Mouse (Mus musculus) embryonic facial prominence, embryonic 11.5 days (tissue): ENCODE measurements at regions not wholly inside any gene's neighbourhood (a gene's known extent, or its start where the extent isn't known, plus 50 kb on each side); places are given as distances from the start of the nearest gene placed in this dataset.

Source experiments
- ATAC-seq: fragments of 200-750 bp; cut with Nextera tagmentation; replicated peaks from 2 replicates; pipeline ENCODE4 v1.8.0; 2017; ENCODE audit warnings: low read depth; ENCODE audit not compliant: insufficient number of reproducible peaks, low FRiP score, low TSS enrichment
- DNase-seq: peaks from one replicate; pipeline ENCODE4 v3.0.0-alpha.2; 2015; ENCODE audit warnings: low spot score
- H3K27ac ChIP-seq: fragments of 300-500 bp; sonication (generic); replicated peaks from 2 replicates; pipeline ENCODE4 v1.5.1; 2014; ENCODE audit warnings: mild to moderate bottlenecking, low read depth, low read length, control low read depth
- H3K27me3 ChIP-seq: fragments of 300-500 bp; sonication (generic); 2 replicates; pipeline ENCODE4 v1.6.1; 2014; ENCODE audit warnings: mild to moderate bottlenecking, low read length, moderate library complexity, mixed read lengths; ENCODE audit not compliant: control insufficient read depth, insufficient read depth
- H3K36me3 ChIP-seq: fragments of 300-500 bp; sonication (generic); replicated peaks from 2 replicates; pipeline ENCODE4 v1.6.1; 2014; ENCODE audit warnings: low read depth, mild to moderate bottlenecking, low read length, moderate library complexity, mixed read lengths; ENCODE audit not compliant: control insufficient read depth, insufficient read depth
- H3K4me1 ChIP-seq: fragments of 300-500 bp; sonication (generic); 2 replicates; pipeline ENCODE4 v1.6.1; 2014; ENCODE audit warnings: low read length, mixed read lengths; ENCODE audit not compliant: control insufficient read depth, insufficient read depth
- H3K4me2 ChIP-seq: fragments of 300-500 bp; sonication (generic); 2 replicates; pipeline ENCODE4 v1.6.1; 2014; ENCODE audit warnings: low read depth, mild to moderate bottlenecking, control low read depth, low read length, moderate library complexity
- H3K4me3 ChIP-seq: fragments of 300-500 bp; sonication (generic); 2 replicates; pipeline ENCODE4 v1.5.1; 2014; ENCODE audit warnings: low read depth, low read length, control low read depth
- H3K9ac ChIP-seq: fragments of 300-500 bp; sonication (generic); replicated peaks from 2 replicates; pipeline ENCODE4 v1.6.1; 2014; ENCODE audit warnings: mild to moderate bottlenecking, control low read depth, low read length
- H3K9me3 ChIP-seq: fragments of 300-500 bp; sonication (generic); replicated peaks from 2 replicates; pipeline ENCODE4 v1.6.1; 2016; ENCODE audit warnings: mild to moderate bottlenecking, low read length, inconsistent platforms, mixed read lengths; ENCODE audit not compliant: control insufficient read depth
- WGBS: fragments of 180-500 bp; shearing (Covaris S2); extraction: QIAGEN DNeasy Blood & Tissue Kit; methylation state at CpG from one replicate; pipeline ENCODE4 v1.1.7; 2014; 5-methylcytosine and 5-hydroxymethylcytosine counted together

DNA sequence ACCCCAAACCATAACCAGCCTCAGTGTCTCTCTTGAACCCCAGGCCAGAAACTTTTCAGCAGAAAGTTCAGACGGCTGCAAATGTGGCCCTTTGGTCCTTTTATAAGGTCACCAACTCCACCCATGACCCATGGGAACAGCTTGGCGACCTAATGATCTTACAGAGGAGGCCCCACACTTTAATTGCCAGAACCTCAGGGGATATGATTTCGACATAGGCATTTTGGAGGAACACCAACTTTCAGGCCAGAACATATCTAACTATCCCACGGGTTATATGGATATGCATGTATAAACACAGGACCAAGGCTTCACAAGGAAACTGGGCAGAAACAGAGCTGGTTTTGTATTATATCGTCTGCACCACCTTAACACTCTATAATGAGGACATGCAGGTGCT lies 833.5 kb upstream of the Car8 start:
- no peak overlapping the region for H3K4me3 ChIP-seq
- no peak overlapping the region for H3K4me2 ChIP-seq
- H3K9ac ChIP-seq: no peak overlapping the region
- WGBS: 66% methylated on average over 5 of the region's 5 CpGs
- H3K27ac ChIP-seq: no peak overlapping the region
- ATAC-seq (no peak), DNase-seq (no peak)
- no peaks in the 10 kb centered on the region for H3K27me3 ChIP-seq
- H3K9me3 ChIP-seq: no peaks in the 10 kb centered on the region
- H3K36me3 ChIP-seq: no peaks in the 10 kb centered on the region
- no peaks in the 10 kb centered on the region for H3K4me1 ChIP-seq

DNA sequence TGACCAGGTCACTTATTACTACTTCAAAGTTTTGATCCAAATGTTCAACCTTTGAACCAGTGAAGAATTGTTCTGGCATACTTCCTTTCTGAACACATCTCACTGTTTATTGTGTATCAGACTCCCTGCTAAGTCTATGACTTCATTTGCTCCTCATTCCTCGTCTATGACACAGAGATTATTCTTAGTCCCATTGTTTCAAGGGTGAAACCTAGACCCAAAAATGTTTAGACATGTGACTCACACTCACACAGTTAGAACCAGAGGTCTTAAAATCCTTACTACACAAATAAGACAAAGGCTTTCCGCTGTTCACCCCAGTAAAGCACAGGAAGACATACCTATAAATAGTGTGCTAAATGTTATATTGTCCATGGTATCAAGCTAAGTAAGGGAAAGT lies 829.0 kb upstream of the Car8 start:
- Histone ChIP-seq H3K4me1 (no peaks in the 10 kb centered on the region), H3K9me3 (no peaks in the 10 kb centered on the region), H3K4me2 (no peak overlapping the region), H3K27ac (no peak overlapping the region), H3K36me3 (no peaks in the 10 kb centered on the region), H3K9ac (no peak overlapping the region), H3K4me3 (no peak overlapping the region), H3K27me3 (no peaks in the 10 kb centered on the region)
- DNase-seq (no peak), ATAC-seq (no peak)
- 74% methylated on average over 2 of the region's 2 CpGs for WGBS

DNA sequence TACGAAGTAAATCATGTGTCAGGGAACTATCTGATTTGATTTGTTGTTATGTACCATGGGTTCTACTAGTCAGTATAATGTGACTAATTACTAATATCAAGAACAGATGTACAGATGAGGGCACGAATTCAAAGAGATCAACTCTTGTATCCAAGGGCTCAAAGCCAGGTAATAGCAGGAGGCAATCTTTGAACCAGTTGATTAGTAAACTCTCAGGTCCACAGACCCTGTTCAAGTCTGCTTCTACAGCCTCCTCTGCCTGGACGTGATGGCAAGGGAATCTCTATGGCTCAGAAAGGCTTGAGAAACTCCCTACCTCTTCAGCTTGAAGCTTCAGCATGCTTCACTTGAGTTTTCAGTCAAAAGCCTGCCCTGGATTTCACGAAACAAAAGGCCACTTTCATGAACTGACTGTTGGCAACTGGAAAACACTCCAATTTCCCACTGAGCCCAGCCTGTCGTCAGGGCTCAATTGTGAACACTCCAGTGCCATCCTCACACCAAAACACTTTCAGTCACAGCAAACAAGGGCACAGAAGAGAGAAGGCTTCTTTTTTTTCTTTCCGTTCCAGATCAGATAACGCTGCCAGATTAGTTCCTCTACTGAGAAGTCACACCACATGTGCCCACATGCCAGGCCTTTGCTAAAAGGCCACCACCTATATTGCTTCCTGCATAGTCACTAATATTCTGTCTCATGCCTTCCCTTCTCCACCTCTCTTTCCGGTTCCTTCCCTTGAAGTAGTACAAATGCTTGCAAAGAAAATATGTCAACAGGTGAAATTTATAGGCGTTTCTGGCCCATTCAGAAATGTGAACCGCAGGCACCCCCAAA lies 827.4 kb upstream of the Car8 start:
- no peaks in the 10 kb centered on the region for H3K27me3 ChIP-seq
- H3K4me3 ChIP-seq: no peak overlapping the region
- no peak overlapping the region for H3K27ac ChIP-seq
- H3K9ac ChIP-seq: no peak overlapping the region
- no peaks in the 10 kb centered on the region for H3K4me1 ChIP-seq
- no peak overlapping the region for H3K4me2 ChIP-seq
- ATAC-seq (no peak), DNase-seq (no peak)
- no peaks in the 10 kb centered on the region for H3K9me3 ChIP-seq
- WGBS: 57% methylated on average over 10 of the region's 10 CpGs
- H3K36me3 ChIP-seq: no peaks in the 10 kb centered on the region

DNA sequence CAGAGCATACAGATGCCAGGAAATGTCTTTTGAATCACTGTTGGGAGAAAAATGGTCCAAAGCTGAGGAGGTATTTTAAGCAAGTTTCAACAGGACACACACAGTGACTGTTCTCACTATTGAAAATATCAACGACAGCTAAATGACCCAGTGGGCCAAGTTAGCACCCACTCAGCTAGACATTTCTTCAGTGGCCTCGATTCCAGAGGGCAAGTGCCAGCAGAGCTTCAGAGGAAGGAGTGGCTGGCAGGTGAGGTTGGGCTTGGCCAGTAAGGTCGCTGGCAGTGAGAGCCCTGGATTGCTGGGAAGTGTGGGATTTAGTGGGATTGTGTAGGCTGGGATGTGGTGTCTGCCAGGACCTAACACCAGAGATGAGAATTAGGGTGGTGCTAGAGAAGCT lies 823.1 kb upstream of the Car8 start:
- whole genome bisulfite sequencing: 74% methylated on average over 3 of the region's 3 CpGs
- DNase-seq (no peak), ATAC-seq (no peak)
- H3K4me2 ChIP-seq: no peak overlapping the region
- H3K36me3 ChIP-seq: no peaks in the 10 kb centered on the region
- H3K9me3 ChIP-seq: no peaks in the 10 kb centered on the region
- peaks cover 3% of the 10 kb centered on the region; the same call in 1 of the 2 replicates for H3K4me1 ChIP-seq
- H3K27me3 ChIP-seq: no peaks in the 10 kb centered on the region
- H3K27ac ChIP-seq: no peak overlapping the region
- H3K4me3 ChIP-seq: no peak overlapping the region
- H3K9ac ChIP-seq: no peak overlapping the region

DNA sequence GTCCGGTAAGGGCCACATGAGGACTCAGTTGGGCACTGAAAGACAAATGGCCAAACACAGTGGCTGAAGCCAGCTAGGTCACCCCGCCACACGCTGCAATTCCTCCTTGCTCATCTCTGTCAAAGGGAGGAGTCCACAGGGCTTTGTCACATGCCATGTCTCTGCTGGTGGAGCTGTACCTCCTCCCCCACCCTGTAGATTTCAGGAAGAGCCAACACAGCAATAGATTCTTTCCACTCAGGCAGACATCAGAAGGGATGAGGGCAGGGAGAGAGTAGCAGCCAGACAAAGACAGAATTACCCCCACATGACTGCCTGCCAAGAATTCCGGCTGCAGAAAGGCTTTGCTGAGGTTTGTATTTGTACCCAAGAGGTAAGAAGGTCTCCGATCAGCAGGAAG lies 821.4 kb upstream of the Car8 start:
- no peak overlapping the region for H3K9ac ChIP-seq
- DNase-seq (no peak), ATAC-seq (peak; percentile 82)
- WGBS: 64% methylated on average over 5 of the region's 5 CpGs
- H3K4me2 ChIP-seq: no peak overlapping the region
- no peaks in the 10 kb centered on the region for H3K27me3 ChIP-seq
- peaks cover 3% of the 10 kb centered on the region; the same call in 1 of the 2 replicates for H3K4me1 ChIP-seq
- H3K4me3 ChIP-seq: no peak overlapping the region
- H3K36me3 ChIP-seq: no peaks in the 10 kb centered on the region
- no peak overlapping the region for H3K27ac ChIP-seq
- H3K9me3 ChIP-seq: no peaks in the 10 kb centered on the region

DNA sequence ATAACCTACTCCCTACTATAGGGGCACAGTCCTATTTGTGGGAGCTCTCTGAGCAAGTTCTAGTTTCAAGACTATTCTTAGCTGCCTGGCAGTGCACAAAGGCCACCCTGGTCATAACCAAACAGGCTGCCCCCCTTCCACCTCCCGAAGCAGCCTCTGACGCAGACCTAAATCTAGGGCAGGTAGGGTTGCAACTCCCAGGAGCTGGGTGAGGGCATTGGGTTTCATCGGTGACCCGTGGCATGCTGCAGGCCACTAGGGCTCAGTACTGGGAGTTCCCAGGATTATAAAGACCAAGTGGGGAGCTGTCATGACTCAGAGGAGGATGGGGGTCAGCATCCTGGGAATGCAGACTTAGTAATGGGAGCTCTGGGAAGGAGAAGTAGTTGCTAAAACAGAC lies 818.8 kb upstream of the Car8 start:
- H3K4me3 ChIP-seq: no peak overlapping the region
- 52% methylated on average over 4 of the region's 4 CpGs for WGBS
- DNase-seq: no peak

DNA sequence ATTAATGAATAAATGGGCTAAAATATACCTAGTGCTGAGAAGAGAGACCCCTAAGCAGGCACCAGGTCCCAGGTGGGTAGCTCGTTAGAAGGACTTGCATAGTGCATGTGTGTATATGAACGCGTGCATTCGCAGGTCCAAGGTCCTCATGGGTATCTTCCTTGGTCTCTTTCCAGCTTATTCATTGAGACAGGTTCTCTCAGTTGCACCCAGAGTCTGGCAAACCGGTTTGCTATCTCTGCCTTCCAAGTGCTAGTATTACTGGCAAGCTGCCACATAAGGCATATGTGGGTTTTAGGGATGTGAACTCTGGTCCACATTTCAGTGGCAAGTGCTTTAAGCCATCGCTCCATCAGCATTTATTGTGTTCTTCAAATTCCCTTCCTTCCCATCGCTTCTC lies 818.3 kb upstream of the Car8 start:
- Histone ChIP-seq H3K4me2 (no peak overlapping the region), H3K4me1 (peaks cover 3% of the 10 kb centered on the region; the same call in 1 of the 2 replicates), H3K36me3 (no peaks in the 10 kb centered on the region), H3K27ac (no peak overlapping the region), H3K9me3 (no peaks in the 10 kb centered on the region), H3K4me3 (no peak overlapping the region), H3K27me3 (no peaks in the 10 kb centered on the region), H3K9ac (no peak overlapping the region)
- ATAC-seq: no peak
- DNase-seq: no peak
- WGBS: 92% methylated on average over 7 of the region's 7 CpGs

More for the DNA sequence above, 818.8 kb upstream of the Car8 start:
- no peaks in the 10 kb centered on the region for H3K36me3 ChIP-seq
- H3K9me3 ChIP-seq: no peaks in the 10 kb centered on the region
- no peak for ATAC-seq
- no peaks in the 10 kb centered on the region for H3K27me3 ChIP-seq
- H3K4me1 ChIP-seq: peaks cover 3% of the 10 kb centered on the region; the same call in 1 of the 2 replicates
- H3K4me2 ChIP-seq: no peak overlapping the region
- no peak overlapping the region for H3K27ac ChIP-seq
- H3K9ac ChIP-seq: no peak overlapping the region

DNA sequence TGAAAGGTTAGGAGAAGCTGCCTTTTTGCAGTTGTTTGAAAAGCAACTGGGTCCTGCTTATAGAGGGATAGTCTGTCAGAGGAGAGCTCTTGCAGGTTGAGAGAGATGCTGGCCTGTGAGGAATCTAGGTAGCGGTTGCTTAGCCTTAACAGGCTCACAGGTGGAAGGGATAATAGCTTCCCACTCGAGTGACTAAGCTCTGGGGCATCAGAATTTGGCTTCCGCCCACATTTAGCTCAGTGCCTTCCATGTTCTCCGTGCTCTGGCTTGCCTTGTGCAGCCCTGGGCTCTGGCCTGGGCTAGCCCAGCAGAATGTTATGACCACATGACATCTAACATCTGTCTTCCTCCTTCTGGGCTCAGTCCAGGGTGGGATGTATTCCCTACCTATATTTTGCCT lies 817.0 kb upstream of the Car8 start:
- H3K4me3 ChIP-seq: no peak overlapping the region
- H3K9ac ChIP-seq: no peak overlapping the region
- no peak overlapping the region for H3K27ac ChIP-seq
- no peaks in the 10 kb centered on the region for H3K9me3 ChIP-seq
- no peaks in the 10 kb centered on the region for H3K27me3 ChIP-seq
- peaks cover 3% of the 10 kb centered on the region; the same call in 1 of the 2 replicates for H3K4me1 ChIP-seq
- WGBS: 81% methylated on average over 4 of the region's 4 CpGs
- H3K36me3 ChIP-seq: no peaks in the 10 kb centered on the region
- DNase-seq: no peak
- no peak for ATAC-seq
- H3K4me2 ChIP-seq: no peak overlapping the region
